Mouse (Mus musculus): ENCODE measurements around the gene Gale.

DNA sequence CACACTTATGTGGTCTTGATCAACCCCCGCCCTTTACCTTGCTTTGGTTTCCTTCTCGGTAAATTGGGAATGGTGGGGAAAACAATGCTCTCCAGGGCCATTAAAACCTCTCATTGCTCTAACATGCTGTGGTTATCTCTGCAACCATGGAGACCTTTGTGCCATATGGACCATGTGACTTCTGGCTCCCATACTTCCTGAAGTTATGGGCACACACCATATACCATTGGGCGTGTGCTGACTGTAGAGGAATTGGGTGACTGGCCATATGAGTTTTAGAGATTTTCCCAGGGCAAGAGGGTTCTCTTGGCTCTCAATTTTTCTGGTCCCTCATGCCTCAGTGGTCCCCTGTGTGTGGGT lies 44.3 kb upstream of the Gale start:
- TF ChIP-seq POLR2A (IDR thresholded peaks at IDR 0.05; ENCODE audit: insufficient read length, low read depth) (no peak), USF1 (IDR thresholded peaks at IDR 0.05; ENCODE audit: low read depth) (no peak), E2F4 (IDR thresholded peaks at IDR 0.05; ENCODE audit: insufficient read depth) (no peak), MAX (IDR thresholded peaks at IDR 0.05; ENCODE audit: low read depth) (no peak), TCF12 (IDR thresholded peaks at IDR 0.05; ENCODE audit: insufficient read depth, poor library complexity, severe bottlenecking) (no peak), SRF (IDR thresholded peaks at IDR 0.05; ENCODE audit: control insufficient read depth, insufficient read length, low read depth) (no peak), POLR2AphosphoS2 (IDR thresholded peaks at IDR 0.05; ENCODE audit: insufficient read length, low read depth) (no peak), MYOD1 (IDR thresholded peaks at IDR 0.05; ENCODE audit: control insufficient read depth in 1 of 3, insufficient read length in 2 of 3, low read depth in 2 of 3) (no peak), MYOG (IDR thresholded peaks at IDR 0.05; ENCODE audit: control insufficient read depth in 1 of 3, insufficient read depth in 1 of 3, insufficient read length in 2 of 3, low read depth in 2 of 3) (no peak), REST (IDR thresholded peaks at IDR 0.05; ENCODE audit: insufficient read depth, insufficient read length) (no peak), CEBPB (IDR thresholded peaks at IDR 0.05; ENCODE audit: insufficient read depth, poor library complexity, severe bottlenecking) (no peak)

All from myocyte (in vitro differentiated cells).